Mouse (Mus musculus) spleen, adult 2 months (tissue): ENCODE data around the gene Pank4.

Experiments used
- CTCF ChIP-seq: fragments of 200-500 bp; IDR thresholded peaks from 2 replicates; pipeline ENCODE4 v1.5.1; 2011; ENCODE audit warnings: mild to moderate bottlenecking, inconsistent platforms; ENCODE audit not compliant: insufficient read depth, insufficient read length, insufficient replicate concordance; ENCODE audit errors: extremely low read depth
- POLR2A ChIP-seq: fragments of 200-500 bp; IDR thresholded peaks from 2 replicates; pipeline ENCODE4 v1.6.1; 2011; ENCODE audit warnings: low read depth, low read length, inconsistent platforms

DNA sequence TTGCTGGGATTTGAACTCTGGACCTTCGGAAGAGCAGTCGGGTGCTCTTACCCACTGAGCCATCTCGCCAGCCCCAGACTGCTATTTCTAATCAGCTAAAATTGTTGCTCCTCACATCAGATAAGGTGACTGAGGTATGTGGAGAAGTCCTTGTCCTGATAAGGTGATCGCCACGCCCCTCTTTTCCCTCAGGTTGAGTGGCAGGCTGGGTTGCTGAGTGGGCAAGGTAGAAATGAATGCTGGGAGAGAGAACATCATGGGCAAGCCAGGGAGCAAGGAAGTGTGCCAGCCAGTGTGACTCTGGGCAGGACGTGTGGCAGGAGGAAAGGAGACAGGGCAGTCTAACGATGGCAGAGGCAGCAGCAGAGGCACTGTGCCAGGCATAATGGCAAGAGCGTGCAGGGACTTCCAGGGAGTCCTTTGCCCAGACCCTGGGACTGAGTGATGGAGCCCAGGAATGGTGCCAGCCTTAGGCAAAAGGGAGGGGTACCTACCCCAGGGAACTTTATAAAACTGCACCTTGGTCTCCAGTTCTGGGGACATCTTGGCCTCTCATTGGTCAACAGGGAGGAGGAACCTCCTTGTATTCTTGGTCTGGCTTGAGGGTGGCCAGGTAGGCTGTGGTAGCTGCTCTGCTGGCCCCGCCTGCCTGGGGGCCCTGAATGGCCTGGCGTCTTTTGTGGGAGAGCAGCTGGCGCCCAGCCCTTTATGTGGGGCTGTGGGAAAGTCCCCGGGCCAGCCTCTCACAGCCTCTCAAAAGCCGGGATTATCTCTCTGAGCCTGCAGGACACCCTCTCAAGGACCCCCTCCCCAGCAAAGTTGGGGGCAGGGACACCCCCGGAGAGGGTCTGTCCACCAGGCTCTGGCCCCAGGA is 15.6 kb upstream of the Pank4 start:
- TF ChIP-seq POLR2A (no peak), CTCF (no peak)
